Mouse (Mus musculus): ENCODE results near the gene Gna13. TPM values are rescaled to one million over a fixed set of nuclear protein-coding genes. Genes with fewer than 3 reads are reported as not detected.

Gna13 gene
- total and polyA plus RNA-seq, 3 experiments, result 51.0 to 102 (median 56.6) TPM

DNA sequence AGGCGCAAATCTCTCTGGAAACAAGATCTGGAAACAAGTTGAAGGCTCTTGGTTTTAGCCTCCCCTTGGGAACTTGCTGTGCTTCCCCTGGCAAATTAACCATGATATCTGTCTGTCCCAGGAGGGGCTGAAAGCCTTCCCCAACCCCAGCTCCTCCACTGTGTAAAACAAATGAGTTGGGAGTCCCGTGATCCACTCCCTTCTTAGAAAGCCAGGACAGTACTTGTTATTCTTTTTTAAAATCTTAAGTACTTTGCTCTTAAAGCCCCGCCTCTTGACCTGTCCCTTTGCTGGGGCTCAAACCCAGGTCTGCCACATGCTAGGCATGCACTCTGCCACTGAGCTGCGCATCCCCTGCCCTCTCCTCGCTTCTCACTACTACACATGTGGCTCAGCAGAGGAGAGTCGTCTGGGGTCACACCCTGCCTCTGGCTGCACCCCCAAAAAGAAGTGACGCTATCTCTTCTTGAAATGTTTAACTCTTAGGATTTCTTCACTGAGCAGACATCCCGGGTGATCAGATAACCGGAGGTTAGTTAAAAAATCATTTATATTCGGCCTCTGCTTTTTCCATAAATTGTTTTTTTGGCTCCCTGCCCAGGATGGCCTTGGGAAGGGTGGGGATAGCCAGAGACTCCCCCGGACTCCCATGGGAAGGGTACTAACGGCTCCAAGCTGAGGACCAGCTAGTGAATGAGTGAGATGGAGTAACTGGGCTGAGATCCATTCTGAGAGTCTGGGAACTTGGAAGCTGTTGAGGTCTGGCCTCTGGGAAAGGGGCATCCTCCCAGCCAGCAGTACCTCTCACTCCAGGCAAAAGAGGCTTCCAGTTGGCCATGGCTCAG lies 9.0 kb upstream of the Gna13 start:
- peaks cover 26 to 30% of the 10 kb centered on the region in 2 experiments for H3K4me1 ChIP-seq (ENCODE audit: control insufficient read depth in 1 of 2, insufficient read depth in 2 of 2, low read length in 2 of 2)
- TF ChIP-seq POLR2AphosphoS2 (IDR thresholded peaks at IDR 0.05; ENCODE audit: low read length) (no peak), USF2 (IDR thresholded peaks at IDR 0.05; ENCODE audit: borderline replicate concordance in 1 of 2, insufficient read depth in 1 of 2, low read depth in 1 of 2, low read length in 2 of 2) (no peak), TBP (IDR thresholded peaks at IDR 0.05; ENCODE audit: low read depth, low read length) (peak; percentile 73; the same call in 1 of the 2 replicates), ZC3H11A (IDR thresholded peaks at IDR 0.05; ENCODE audit: low read depth, low read length) (no peak; the same call in 1 of the 2 replicates), RAD21 (IDR thresholded peaks at IDR 0.05; ENCODE audit: low read depth, low read length) (no peak), EP300 (IDR thresholded peaks at IDR 0.05; ENCODE audit: low read depth in 1 of 2, low read length in 2 of 2) (peak; percentile 59 to 60; a peak in 3 of 4 replicates), MYB (IDR thresholded peaks at IDR 0.05; ENCODE audit: low read depth, low read length) (no peak), MEF2A (IDR thresholded peaks at IDR 0.05; ENCODE audit: extremely low read depth, insufficient replicate concordance, low read depth, low read length, poor library complexity, severe bottlenecking) (no peak), TAL1 (IDR thresholded peaks at IDR 0.05; ENCODE audit: low read length) (no peak), KAT2A (conservative IDR thresholded peaks at IDR 0.05; ENCODE audit: low read depth, low read length) (no peak), RCOR1 (IDR thresholded peaks at IDR 0.05; ENCODE audit: low read depth, low read length) (peak; percentile 62; the same call in 1 of the 2 replicates), ZMIZ1 (IDR thresholded peaks at IDR 0.05; ENCODE audit: low read depth, low read length) (no peak), POLR2A (IDR thresholded peaks at IDR 0.05; ENCODE audit: control insufficient read depth in 1 of 2, insufficient read depth in 1 of 2, low read depth in 1 of 2, low read length in 2 of 2, poor library complexity in 1 of 2) (no peak), BHLHE40 (IDR thresholded peaks at IDR 0.05; ENCODE audit: borderline replicate concordance, low read depth, low read length) (no peak), ZKSCAN1 (IDR thresholded peaks at IDR 0.05; ENCODE audit: low read depth, low read length) (no peak), SIN3A (IDR thresholded peaks at IDR 0.05; ENCODE audit: low read length) (peak; percentile 39; the same call in 1 of the 2 replicates), MAFK (IDR thresholded peaks at IDR 0.05; ENCODE audit: borderline replicate concordance, low read depth, low read length) (no peak), MAX (IDR thresholded peaks at IDR 0.05; ENCODE audit: low read length) (peak; percentile 31; the same call in 1 of the 2 replicates), MXI1 (IDR thresholded peaks at IDR 0.05; ENCODE audit: low read depth, low read length) (peak; percentile 53), NRF1 (IDR thresholded peaks at IDR 0.05; ENCODE audit: insufficient read depth, low read depth, low read length, poor library complexity, severe bottlenecking) (0 out of 2 replicates have a peak, but pooled peaks have one; percentile 29), ELF1 (IDR thresholded peaks at IDR 0.05; ENCODE audit: low read depth, low read length) (no peak), ZNF384 (IDR thresholded peaks at IDR 0.05; ENCODE audit: low read depth, low read length) (no peak), ETS1 (IDR thresholded peaks at IDR 0.05; ENCODE audit: low read depth, low read length) (peak; percentile 55; the same call in 1 of the 2 replicates), CHD1 (IDR thresholded peaks at IDR 0.05; ENCODE audit: low read depth, low read length) (no peak), USF1 (IDR thresholded peaks at IDR 0.05; ENCODE audit: low read depth, low read length) (no peak), GABPA (IDR thresholded peaks at IDR 0.05; ENCODE audit: low read depth, low read length) (no peak), SMC3 (IDR thresholded peaks at IDR 0.05; ENCODE audit: low read depth, low read length) (no peak), GATA1 (IDR thresholded peaks at IDR 0.05; ENCODE audit: low read depth, low read length) (peak; percentile 71), CTCF (IDR thresholded peaks at IDR 0.05 in 2 of 3, conservative IDR thresholded peaks at IDR 0.05 in 1 of 3; ENCODE audit: control insufficient read depth in 1 of 3, insufficient read depth in 1 of 3, low read depth in 2 of 3, low read length in 3 of 3, poor library complexity in 1 of 3, severe bottlenecking in 1 of 3) (no peak), MYC (IDR thresholded peaks at IDR 0.05; ENCODE audit: low read depth, low read length) (0 out of 2 replicates have a peak, but pooled peaks have one; percentile 47), TCF12 (IDR thresholded peaks at IDR 0.05; ENCODE audit: low read depth, low read length) (peak; percentile 37), HCFC1 (IDR thresholded peaks at IDR 0.05; ENCODE audit: low read depth, low read length) (no peak), JUND (IDR thresholded peaks at IDR 0.05; ENCODE audit: low read depth, low read length) (no peak), POLR2AphosphoS5 (IDR thresholded peaks at IDR 0.05; ENCODE audit: borderline replicate concordance, low read depth, low read length) (no peak), CHD2 (IDR thresholded peaks at IDR 0.05; ENCODE audit: low read length) (no peak)
- peak overlapping the region; percentile 53 for H3K9ac ChIP-seq (ENCODE audit: control insufficient read depth, low read depth, low read length, poor library complexity, severe bottlenecking)
- H3K36me3 ChIP-seq (ENCODE audit: control insufficient read depth in 1 of 2, insufficient read depth in 2 of 2, low read length in 2 of 2), result peaks cover 0 to 23% of the 10 kb centered on the region in 2 experiments; a peak in 2 of 4 replicates
- no peaks in the 10 kb centered on the region for H3K9me3 ChIP-seq (replicated peaks; ENCODE audit: insufficient read depth, low read length)
- H3K27ac ChIP-seq (ENCODE audit: control insufficient read depth, low read depth, low read length), result peak overlapping the region; percentile 32
- peak; percentile 66 for DNase-seq (ENCODE audit: low read depth, low spot score)
- peak overlapping the region in 1 of 2 experiments; percentile 23; a peak in 2 of 4 replicates for H3K4me3 ChIP-seq (ENCODE audit: control insufficient read depth in 1 of 2, insufficient read depth in 1 of 2, low read depth in 2 of 2, low read length in 2 of 2)
- no peaks in the 10 kb centered on the region for H3K27me3 ChIP-seq (ENCODE audit: control insufficient read depth in 1 of 2, insufficient read depth in 2 of 2, low read length in 2 of 2)
- no peaks in the 10 kb centered on the region for H3K79me2 ChIP-seq (ENCODE audit: control insufficient read depth, insufficient read depth, low read length, poor library complexity)

All from MEL (cell line).